Mouse (Mus musculus) kidney, adult 18-20 months (tissue): ENCODE measurements around the gene Elavl1.
"Not testable (repeated sequence)": the region's sequence is repeated elsewhere in the genome, so short reads cannot be mapped to it uniquely, and the experiment has no call there.

Experiments used
- DNase-seq: peaks from one replicate; pipeline ENCODE4 v3.0.0; 2021

The Elavl1 gene

DNA sequence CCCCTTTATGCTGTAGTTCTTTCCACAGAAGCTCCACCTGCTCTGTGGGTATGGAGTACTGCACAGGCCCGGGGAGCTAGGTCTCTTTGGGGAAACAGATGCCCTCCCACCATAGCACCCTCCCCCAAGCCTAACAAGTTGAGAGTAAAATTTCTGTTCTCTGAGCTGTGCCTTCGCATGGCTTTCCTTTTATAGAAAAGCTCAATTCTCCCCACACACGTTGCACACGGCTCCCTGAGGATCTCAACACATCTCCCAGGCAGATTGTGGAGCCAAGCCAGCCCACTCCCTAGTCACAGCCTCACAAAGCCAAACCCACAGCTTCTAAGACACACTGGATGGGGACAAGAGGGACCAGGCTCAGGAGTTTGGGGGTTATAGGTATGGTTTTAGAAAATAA is 68.3 kb downstream of the Elavl1 start:
- no peak for DNase-seq

DNA sequence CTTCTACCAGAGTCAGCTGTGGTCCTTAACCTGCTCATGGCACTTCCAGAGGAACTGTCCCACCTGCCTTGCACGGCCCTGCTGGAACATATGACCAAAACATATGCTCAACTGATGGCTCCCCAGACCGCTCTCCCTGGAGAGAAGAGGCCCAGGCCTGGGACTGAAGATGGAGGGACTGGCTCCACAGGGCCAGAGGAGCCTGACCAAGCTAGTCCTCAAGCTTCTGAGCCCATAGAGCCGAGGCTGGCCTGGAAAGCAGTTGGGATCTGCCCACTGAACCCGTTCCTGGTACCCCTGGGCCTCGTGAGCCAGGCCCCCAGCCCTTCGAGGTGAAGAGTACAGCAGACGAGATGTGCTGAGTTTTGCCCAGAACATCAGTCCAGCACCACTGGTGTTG is 69.7 kb downstream of the Elavl1 start:
- DNase-seq = not testable (repeated sequence)

GRCm38 (mm10) chr8:4254001-4254400 is 71.2 kb downstream of the Elavl1 start:
- peak; percentile 78 for DNase-seq

DNA sequence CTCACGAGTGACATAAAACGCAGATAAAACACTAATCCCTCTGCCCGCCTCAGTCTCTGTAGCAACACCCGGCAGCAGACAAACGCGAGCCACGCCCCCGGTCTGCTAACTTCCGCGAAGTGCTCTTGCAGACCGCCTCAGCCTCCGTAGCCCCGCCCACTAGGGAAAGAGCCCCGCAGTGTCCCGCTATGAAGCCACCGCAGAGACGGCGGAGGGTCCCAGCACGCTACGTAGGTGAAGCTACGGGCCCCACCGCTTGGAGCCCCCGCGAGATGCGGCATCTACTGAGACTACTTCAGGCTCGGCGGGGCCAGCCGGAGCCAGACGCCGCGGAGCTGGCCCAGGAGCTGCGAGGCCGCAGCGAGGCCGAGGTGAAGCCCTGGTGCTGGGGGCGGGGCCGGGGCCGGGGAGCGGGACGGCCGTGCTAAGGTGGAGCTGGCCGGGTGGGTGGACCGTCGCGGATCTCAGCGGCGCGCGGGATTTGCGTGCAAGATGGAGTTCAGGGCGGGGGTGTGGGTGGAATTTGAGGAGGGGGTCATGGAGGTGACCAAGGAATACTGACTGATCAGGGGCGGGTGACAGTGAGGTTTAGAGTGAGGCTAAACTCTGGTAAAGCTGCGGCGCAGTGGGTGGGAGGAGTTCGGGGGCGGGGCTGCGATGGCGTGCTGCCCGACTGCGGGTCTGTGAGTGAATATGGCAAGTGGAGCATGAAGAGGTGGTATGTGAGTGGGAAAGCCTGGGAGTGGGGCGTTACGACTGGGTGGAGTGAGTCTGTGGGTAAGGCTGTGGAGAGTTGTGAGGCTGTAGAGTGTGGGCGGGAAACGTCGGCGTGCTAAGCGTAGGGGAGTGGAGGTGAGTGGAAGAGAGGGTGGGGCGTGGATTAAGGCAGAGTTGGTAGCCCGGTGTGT is 72.0 kb downstream of the Elavl1 start, which contains the start of gene Snapc2:
Snapc2 (plus strand) TSS at position 147 of the 908 bp plus-strand sequence.
- peak; percentile 99 for DNase-seq

DNA sequence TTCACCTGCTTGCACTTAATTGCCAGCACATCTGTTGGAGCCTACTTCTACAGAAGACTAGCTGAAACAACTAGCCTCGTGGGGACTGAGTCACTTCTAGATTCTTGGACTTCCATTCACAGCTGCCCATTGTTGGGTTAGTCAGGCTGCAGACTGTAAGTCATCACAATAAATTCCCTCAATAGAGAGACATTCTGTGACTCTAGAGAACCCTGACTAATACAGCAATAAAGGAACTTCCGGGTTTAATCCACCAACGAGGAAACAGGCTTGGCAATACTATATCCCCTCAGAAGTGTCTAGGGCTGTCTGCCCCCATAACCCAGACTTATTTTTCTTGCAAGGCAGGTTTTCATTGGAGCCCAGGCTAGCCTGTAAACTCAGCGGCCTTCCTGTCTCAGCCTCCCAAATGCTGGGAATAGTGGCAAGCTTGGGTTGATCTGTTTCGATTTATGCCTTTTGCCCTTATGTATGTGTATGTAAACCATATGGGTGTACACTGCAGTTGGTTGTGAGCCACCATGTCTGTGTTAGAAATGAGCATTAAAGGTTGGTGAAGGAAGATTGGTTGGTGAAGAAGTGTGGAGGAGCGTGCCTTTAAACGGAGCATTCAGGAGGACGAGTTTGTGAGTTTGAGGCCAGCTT is 73.0 kb downstream of the Elavl1 start:
- DNase-seq = no peak

DNA sequence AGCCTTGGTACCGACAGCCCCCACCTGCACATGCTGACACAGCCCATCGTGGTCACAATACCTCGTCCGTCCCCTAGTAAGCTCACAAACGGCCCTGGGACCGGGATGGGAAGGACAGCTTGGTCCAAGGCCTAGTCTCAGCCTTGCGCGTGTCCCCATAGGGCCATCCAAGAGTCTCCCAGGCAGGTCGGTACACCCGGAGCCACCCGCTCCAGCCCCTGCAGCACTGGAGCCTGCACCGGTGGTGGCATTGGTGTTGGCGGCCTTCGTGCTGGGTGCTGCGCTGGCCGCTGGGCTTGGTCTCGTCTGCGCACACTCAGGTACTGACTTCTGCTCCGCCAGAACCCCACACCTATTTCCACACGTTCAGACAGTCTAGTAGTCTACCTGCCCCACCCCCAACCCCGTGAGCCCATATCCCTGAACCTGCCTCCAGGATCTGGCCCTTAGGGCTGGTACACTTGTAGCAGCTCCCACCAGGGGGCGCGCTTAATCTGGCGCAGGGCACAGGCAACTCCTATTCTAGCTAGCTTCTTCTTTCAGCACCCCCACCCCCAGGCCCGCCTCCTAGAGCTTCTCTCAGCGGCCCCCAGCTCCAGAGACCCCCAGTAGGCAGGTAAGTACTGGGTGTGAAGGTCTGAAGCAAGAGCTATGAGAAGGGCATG is 74.8 kb downstream of the Elavl1 start:
- peak; percentile 83 for DNase-seq

DNA sequence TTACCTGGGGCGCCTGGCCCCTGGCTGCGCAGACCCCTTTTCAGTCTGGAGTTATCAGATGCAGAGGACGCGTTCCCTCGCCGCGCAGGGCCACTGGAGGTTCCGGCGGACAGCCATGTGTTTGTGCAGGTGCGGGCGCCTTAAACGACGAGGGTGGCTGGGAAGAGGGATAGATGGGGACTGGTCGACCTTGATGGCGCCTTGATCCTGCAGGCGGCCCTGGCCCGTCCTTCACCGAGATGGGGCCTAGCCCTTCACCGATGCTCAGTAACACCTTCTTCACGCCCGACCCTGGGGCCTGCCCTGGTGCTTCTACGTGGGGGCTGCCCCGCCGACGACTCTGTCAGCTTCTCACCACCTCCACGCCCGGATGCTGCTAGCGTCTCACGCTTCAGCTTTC is 76.0 kb downstream of the Elavl1 start:
- no peak for DNase-seq

DNA sequence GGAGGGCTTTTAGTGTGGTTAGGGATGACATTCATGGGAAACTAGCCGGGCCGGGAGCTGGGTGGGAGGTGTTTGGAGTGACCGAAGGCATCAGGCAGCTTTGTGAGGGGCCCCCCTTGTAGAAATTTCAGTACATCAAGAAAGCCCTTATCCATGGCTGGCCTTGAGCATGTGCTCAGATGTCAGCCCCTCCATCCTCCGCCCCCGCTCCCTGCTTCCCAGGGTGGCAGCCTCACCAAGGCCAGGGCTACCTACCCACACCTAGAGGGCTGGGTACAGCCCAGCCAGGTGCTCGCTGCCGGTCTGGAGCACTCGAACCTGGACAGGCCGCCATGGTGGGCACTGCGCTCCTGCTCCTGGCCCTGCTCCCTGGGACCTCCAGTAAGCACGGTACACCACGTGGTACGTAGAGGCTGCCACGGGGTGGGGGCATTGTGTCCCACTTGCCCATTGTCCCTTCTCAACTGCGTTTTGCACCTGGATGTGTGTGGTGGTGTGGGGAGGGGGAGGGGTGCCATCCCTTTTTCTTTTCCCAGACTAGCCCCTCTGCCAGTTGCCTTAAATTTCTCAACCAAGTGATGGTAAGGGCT is 77.2 kb downstream of the Elavl1 start, which contains the start of gene Tgfbr3l:
Tgfbr3l (plus strand) TSS at position 264 of the 590 bp plus-strand sequence.
- no peak for DNase-seq

DNA sequence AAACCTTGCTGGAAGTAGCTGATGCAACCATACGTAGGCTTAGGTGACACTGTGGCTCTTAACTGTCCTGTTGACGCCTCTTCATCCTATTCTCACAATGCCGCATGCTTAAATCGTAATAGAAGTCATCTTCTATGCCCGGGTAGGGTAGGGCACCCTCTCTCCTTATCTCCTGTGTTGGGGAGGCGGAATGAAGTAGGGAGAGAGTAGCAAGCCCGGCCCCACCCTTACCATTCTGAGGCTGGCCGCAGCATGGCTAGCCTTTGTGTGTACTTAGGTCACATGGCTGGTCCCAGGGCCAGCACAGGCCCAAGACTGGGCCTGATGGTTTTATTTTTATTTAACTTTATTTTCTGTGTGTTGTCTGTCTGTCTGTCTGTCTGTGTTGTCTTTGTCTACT is 78.0 kb downstream of the Elavl1 start:
- DNase-seq = no peak

GRCm38 (mm10) chr8:4245737-4246136 is 79.5 kb downstream of the Elavl1 start:
- DNase-seq = no peak

DNA sequence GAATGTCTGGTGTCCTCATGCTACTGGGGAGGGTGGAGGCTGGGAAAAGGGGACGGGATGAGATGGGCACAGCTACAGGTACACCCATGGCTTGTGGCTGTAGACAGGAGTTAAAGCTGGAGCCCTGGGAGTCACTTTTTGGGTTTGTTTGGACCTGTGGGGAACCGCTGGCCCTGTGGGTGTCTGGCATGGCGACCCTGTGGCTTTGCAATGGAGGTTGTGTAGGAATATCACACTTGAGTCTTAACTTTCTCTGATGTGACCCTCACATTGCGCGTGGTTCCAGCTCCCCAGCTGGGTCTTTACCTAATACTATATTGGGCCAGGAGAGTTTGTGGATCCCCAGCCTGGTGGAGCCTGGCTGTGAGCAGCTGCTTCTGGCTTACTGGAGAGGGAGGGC is 80.2 kb downstream of the Elavl1 start:
- no peak for DNase-seq

- no peak for DNase-seq
Measured at GRCm38 (mm10) chr8:4239193-4239890, 85.9 kb downstream of the Elavl1 start.

GRCm38 (mm10) chr8:4238434-4239192 is 86.6 kb downstream of the Elavl1 start, which contains the start of the genes Map2k7 and Gm49320:
TSS of gene Map2k7 (plus strand) at chr8:4238740.
TSS of gene Gm49320 (plus strand) at chr8:4238865.
- peak; percentile 100 for DNase-seq

DNA sequence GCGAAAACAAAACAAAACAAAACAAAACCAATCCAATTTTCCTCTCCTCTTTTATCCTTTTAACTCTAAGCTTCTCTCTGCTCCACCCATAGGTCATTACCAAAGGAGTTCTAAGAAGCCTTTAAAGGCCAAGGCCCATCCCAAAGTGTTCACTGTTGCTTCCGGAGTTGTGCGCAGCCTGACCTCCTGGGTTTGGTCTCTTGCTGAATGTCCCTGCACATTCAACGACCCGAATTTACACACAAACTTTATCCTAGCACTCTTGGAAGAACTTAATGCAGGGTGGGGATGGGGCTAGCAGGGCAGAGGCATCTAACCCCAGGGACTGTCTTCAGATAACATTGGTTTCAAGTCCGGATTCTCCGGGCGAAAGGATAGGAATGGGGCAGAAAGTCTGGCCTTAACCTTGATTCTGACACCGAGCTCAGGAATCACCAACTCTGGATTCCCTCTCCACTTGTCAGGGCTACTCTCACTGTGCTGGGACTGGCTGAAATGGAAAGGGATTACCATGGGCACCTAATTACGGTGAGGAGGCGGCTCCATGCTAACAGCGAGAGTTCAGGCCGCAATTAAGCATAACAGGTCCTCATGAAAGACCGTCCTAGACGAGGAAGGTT is 87.3 kb downstream of the Elavl1 start:
- DNase-seq = no peak
